Mouse (Mus musculus): ENCODE results near the gene Nsun4. TPM values are rescaled to one million over a fixed set of nuclear protein-coding genes. Genes with fewer than 3 reads are reported as not detected.

The Nsun4 gene
- polyA plus RNA-seq, 1 experiment: 0.06 TPM

DNA sequence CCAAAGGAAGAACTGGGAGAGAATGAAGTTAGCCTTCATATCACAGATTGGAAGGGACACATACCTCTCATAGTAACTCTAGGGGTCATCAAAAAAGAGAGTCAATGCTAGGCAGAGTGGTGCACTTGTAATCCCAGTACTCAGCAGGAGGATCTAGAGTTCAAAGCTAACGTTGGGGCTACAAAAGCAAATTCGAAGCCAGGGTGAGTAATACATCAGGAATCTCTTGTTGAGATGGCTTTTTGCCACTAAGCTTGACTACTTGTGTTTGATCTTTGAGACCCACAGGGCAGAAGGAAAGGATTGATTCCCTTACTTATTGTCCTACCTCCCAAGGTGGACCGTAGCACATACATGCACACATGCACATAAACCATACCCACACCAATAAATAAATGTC lies 4.5 kb downstream of the Nsun4 start:
- TF ChIP-seq GATA1 (IDR thresholded peaks at IDR 0.05; ENCODE audit: low read length): no peak
- no peak for TF ChIP-seq TAL1 (IDR thresholded peaks at IDR 0.05; ENCODE audit: low read length)
- Histone ChIP-seq H3K4me3 (replicated peaks) (no peak overlapping the region), H3K4me1 (ENCODE audit: control insufficient read depth) (peaks cover 27% of the 10 kb centered on the region), H3K9me3 (ENCODE audit: control insufficient read depth, low read length) (no peaks in the 10 kb centered on the region), H3K36me3 (ENCODE audit: control insufficient read depth) (peaks cover 19% of the 10 kb centered on the region), H3K27me3 (ENCODE audit: control insufficient read depth) (no peaks in the 10 kb centered on the region)

DNA sequence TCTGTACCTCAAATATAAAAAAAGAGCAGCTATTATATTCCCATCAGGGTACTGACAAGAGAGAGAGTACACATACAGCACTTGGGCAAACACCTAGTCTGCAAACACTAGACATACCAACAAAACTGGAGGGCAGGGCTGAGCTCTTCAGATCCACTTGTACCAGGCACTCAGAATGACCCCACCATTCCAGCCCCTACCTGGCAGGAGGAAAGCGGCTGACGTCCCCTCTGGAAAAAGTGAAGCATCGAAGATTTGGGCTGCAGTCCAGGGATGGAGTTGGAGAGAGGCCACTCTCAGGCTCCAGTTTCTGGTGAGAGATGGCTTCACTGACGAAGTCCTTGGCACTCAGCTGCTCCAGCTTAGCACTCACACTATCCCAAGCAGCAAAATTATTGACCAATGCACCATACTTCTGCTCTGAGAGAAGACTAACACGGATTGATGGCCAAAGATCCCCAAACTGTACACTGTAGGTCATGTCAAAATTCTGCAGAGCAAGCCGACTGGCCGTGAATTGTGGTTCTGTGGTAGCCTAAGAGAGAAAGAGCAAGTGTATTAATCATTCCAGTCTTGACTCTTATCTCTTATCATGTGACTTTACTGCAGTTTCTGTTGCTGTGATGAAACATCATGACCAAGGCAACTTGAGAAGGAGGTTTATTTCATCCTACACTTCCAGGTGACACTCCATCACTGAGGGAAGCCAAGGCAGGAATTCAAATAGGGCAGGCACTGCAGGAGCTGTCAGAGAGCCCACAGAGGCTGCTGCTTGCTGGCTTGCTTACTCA lies 5.4 kb downstream of the Nsun4 start:
- no peak overlapping the region for H3K4me3 ChIP-seq (replicated peaks)
- H3K9me3 ChIP-seq (ENCODE audit: control insufficient read depth, low read length): no peaks in the 10 kb centered on the region
- H3K27me3 ChIP-seq (ENCODE audit: control insufficient read depth): no peaks in the 10 kb centered on the region
- peaks cover 24% of the 10 kb centered on the region for H3K36me3 ChIP-seq (ENCODE audit: control insufficient read depth)
- TF ChIP-seq GATA1 (IDR thresholded peaks at IDR 0.05; ENCODE audit: low read length): no peak
- no peak for TF ChIP-seq TAL1 (IDR thresholded peaks at IDR 0.05; ENCODE audit: low read length)
- peaks cover 18% of the 10 kb centered on the region for H3K4me1 ChIP-seq (ENCODE audit: control insufficient read depth)

DNA sequence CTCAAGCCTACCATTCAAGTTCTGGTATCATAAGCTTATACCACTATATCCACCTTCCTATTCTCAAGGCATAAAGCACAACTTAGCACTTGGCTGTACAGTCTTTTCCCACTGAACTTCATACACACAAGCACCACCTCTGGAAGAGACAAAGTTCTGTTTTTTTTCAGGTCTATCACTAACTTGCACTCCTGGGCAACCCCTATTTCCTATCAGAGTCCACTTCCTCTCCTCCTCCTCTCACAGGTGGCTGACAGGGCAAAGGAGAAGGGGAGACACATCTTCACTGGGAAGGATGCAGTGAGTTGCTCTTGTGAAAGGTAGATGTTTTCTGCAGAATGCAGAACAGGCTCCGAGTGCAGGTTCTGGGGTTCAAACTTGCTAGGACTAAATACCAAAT lies 6.0 kb downstream of the Nsun4 start:
- peaks cover 12% of the 10 kb centered on the region for H3K4me1 ChIP-seq (ENCODE audit: control insufficient read depth)
- H3K4me3 ChIP-seq (replicated peaks): no peak overlapping the region
- no peaks in the 10 kb centered on the region for H3K9me3 ChIP-seq (ENCODE audit: control insufficient read depth, low read length)
- H3K36me3 ChIP-seq (ENCODE audit: control insufficient read depth): peaks cover 30% of the 10 kb centered on the region
- no peak for TF ChIP-seq TAL1 (IDR thresholded peaks at IDR 0.05; ENCODE audit: low read length)
- no peak for TF ChIP-seq GATA1 (IDR thresholded peaks at IDR 0.05; ENCODE audit: low read length)
- H3K27me3 ChIP-seq (ENCODE audit: control insufficient read depth): no peaks in the 10 kb centered on the region

DNA sequence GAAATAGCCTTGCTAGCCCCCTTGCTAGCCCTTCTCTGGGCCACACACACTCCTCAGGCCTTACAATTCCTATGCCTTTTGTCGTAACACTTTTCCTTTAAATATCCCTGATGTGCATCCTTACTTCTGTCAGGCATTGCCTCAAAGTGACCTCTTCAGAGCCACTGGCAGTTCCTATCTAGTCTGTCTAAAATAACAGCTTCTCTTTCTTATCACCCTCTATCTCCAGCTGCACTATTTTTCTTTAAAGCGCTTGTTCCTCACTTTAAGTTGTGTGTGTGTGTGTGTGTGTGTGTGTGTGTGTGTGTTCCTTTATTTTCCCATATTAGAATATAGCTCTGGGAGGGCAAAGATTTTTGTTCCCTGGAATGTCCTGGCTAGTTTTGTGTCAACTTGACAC lies 7.1 kb downstream of the Nsun4 start:
- peaks cover 4% of the 10 kb centered on the region for H3K4me1 ChIP-seq (ENCODE audit: control insufficient read depth)
- TF ChIP-seq GATA1 (IDR thresholded peaks at IDR 0.05; ENCODE audit: low read length) (no peak), TAL1 (IDR thresholded peaks at IDR 0.05; ENCODE audit: low read length) (no peak)
- H3K9me3 ChIP-seq (ENCODE audit: control insufficient read depth, low read length): no peaks in the 10 kb centered on the region
- H3K4me3 ChIP-seq (replicated peaks): no peak overlapping the region
- H3K27me3 ChIP-seq (ENCODE audit: control insufficient read depth): no peaks in the 10 kb centered on the region
- H3K36me3 ChIP-seq (ENCODE audit: control insufficient read depth): peaks cover 35% of the 10 kb centered on the region

DNA sequence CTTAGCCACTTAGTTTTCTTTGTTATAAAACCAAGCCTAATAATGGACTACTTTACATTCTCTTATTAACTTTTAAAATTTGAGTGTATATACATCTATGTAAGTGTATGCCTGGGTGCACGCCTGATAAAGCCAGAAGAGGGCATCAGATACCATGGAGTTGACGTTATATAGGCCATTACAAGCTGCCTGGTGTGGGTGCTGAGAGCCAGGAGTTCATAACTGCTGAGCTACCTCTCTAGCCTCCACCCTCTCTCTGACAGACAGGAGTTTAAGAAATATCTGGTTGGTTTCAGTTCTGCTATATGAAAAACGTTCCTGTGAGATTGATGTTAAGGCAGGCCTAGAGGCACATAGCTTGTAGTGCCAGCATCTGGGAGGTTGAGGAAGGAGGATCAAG lies 11.5 kb downstream of the Nsun4 start:
- H3K4me3 ChIP-seq (replicated peaks): no peak overlapping the region
- no peak for TF ChIP-seq GATA1 (IDR thresholded peaks at IDR 0.05; ENCODE audit: low read length)
- TF ChIP-seq TAL1 (IDR thresholded peaks at IDR 0.05; ENCODE audit: low read length): no peak
- H3K36me3 ChIP-seq (ENCODE audit: control insufficient read depth): peaks cover 40% of the 10 kb centered on the region
- no peaks in the 10 kb centered on the region for H3K27me3 ChIP-seq (ENCODE audit: control insufficient read depth)
- H3K4me1 ChIP-seq (ENCODE audit: control insufficient read depth): no peaks in the 10 kb centered on the region
- H3K9me3 ChIP-seq (ENCODE audit: control insufficient read depth, low read length): no peaks in the 10 kb centered on the region

DNA sequence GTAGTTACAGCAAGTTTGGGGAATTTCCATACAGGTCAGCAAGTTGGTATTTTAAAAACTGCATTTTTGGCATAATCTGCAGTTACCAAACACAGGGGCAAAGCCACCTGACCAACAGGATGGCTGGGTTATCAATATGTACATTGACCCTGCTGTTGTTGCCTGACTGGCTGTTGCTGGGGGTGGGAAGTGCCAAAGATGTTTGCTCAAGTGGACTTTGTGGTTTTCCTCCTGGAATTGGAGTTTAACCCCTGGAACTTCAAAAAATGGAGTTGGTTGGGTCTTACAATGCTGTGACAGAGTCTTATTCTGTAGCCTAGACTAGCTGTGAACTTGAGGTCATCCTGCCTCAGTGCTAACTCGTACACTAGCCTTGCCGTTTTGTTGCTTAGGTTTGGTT lies 13.2 kb downstream of the Nsun4 start:
- Histone ChIP-seq H3K36me3 (ENCODE audit: control insufficient read depth) (peaks cover 42% of the 10 kb centered on the region), H3K4me1 (ENCODE audit: control insufficient read depth) (no peaks in the 10 kb centered on the region), H3K9me3 (ENCODE audit: control insufficient read depth, low read length) (no peaks in the 10 kb centered on the region), H3K27me3 (ENCODE audit: control insufficient read depth) (no peaks in the 10 kb centered on the region), H3K4me3 (replicated peaks) (no peak overlapping the region)
- no peak for TF ChIP-seq GATA1 (IDR thresholded peaks at IDR 0.05; ENCODE audit: low read length)
- TF ChIP-seq TAL1 (IDR thresholded peaks at IDR 0.05; ENCODE audit: low read length): no peak

DNA sequence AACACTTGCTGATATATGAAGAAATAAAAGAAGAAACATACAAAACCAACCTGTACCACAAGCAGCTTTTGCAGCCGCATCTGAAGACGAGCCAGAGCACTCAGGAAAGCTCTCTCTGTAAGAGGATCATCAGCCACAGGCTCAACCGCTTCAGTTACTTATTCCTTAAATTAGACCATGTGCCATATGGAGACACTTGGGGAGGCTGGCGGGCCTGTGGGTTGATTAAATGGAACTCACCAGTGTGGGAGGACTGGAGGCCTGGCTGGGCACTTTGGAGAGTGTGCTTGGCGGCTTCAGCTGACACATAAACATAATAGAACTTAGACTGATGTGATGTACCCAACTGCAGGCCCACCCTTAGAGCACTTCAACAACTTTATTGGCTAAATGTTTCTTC lies 20.3 kb downstream of the Nsun4 start:
- TF ChIP-seq TAL1 (IDR thresholded peaks at IDR 0.05; ENCODE audit: low read length) (no peak), GATA1 (IDR thresholded peaks at IDR 0.05; ENCODE audit: low read length) (no peak)
- Histone ChIP-seq H3K4me3 (replicated peaks) (no peak overlapping the region), H3K36me3 (ENCODE audit: control insufficient read depth) (peaks cover 30% of the 10 kb centered on the region), H3K27me3 (ENCODE audit: control insufficient read depth) (no peaks in the 10 kb centered on the region), H3K4me1 (ENCODE audit: control insufficient read depth) (no peaks in the 10 kb centered on the region), H3K9me3 (ENCODE audit: control insufficient read depth, low read length) (no peaks in the 10 kb centered on the region)

DNA sequence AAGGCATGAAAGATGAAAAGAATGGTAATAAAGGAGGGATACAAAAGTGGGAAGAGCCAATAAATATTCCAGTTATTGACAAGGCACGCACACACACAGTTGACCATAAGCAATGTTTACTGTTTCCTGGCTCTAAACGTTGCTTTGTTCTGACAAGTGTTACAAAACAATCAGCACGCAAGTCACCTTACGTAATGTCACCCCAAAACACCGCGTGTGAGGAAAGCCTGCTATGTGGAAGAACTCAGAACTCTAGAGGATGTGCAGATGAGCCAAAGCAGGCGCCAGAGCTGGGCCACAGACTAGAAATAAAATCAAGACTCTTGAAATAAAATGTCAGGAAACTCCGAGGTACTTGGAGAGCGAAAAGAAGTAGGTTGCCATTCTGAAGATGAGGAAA lies 20.8 kb downstream of the Nsun4 start:
- no peaks in the 10 kb centered on the region for H3K9me3 ChIP-seq (ENCODE audit: control insufficient read depth, low read length)
- no peaks in the 10 kb centered on the region for H3K27me3 ChIP-seq (ENCODE audit: control insufficient read depth)
- H3K4me1 ChIP-seq (ENCODE audit: control insufficient read depth): no peaks in the 10 kb centered on the region
- peaks cover 28% of the 10 kb centered on the region for H3K36me3 ChIP-seq (ENCODE audit: control insufficient read depth)
- TF ChIP-seq TAL1 (IDR thresholded peaks at IDR 0.05; ENCODE audit: low read length) (no peak), GATA1 (IDR thresholded peaks at IDR 0.05; ENCODE audit: low read length) (no peak)
- no peak overlapping the region for H3K4me3 ChIP-seq (replicated peaks)

DNA sequence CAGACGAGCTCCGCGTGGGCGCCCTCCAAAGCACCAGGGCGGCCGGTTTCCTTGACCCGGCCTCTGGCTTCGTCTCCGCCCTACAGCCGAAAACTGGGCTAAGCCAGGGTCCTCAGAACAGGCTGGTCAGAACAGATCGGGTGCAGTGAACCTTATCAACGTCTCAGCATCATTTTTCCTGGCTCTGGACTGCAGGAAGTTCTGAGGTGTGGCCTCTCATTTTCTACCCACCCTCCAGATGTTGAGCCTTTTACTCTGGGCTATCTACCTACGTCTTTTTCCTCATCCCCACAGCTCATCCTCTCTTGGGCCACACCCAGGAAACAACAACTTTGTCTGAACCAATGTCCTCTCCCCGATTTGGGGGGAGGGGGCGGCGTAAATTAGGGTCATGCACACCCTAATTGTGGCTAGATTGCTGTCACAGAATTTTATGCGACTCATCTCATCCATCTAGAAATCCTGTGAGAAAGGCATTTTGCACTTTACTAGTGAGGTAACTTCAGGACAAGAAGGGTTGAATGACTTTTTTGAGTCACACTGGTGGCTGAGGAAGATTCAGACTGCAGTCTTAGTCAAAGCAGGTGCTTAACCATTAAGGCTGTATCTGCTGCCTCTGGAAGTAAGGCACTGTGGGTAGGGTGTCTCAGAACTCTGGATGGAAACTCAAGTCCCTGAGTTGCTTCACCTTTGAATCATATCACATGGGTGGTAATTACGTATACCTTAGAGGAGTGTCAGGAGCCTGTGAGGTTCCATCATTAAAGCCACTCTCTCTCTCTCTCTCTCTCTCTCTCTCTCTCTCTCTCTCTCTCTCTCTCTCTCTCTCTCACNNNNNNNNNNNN lies 35.6 kb downstream of the Nsun4 start, which contains the start of gene Faah:
Gene Faah (minus strand): TSS at position 25 of the 845 bp plus-strand sequence.
- H3K4me1 ChIP-seq (ENCODE audit: control insufficient read depth): peaks cover 10% of the 10 kb centered on the region
- TF ChIP-seq TAL1 (IDR thresholded peaks at IDR 0.05; ENCODE audit: low read length) (no peak), GATA1 (IDR thresholded peaks at IDR 0.05; ENCODE audit: low read length) (no peak)
- H3K27me3 ChIP-seq (ENCODE audit: control insufficient read depth): peaks cover 56% of the 10 kb centered on the region
- H3K4me3 ChIP-seq (replicated peaks): peak within 1 kb of the TSS; percentile 59
- no peaks in the 10 kb centered on the region for H3K36me3 ChIP-seq (ENCODE audit: control insufficient read depth)
- H3K9me3 ChIP-seq (ENCODE audit: control insufficient read depth, low read length): peaks cover 4% of the 10 kb centered on the region; the same call in 1 of the 2 replicates
